Mouse (Mus musculus) adrenal gland, postnatal 4 days (tissue): ENCODE measurements around the gene Grsf1. TPM values are rescaled to one million over a fixed set of nuclear protein-coding genes. Genes with fewer than 3 reads are reported as not detected.

Source experiments
- DNase-seq, 2 experiments: peaks; one replicate each; pipeline ENCODE4 v3.0.0; 2021 to 2022; ENCODE audit warnings: low spot score in 2 of 2, mixed read lengths in 2 of 2
- total RNA-seq, 2 experiments: library from RNA; stranded (reverse); gene quantifications; 2 replicates each; pipeline ENCODE4 v1.2.3; 2021

Gene Grsf1
- total RNA-seq, 2 experiments from 2014 or later: 141 to 146 TPM

DNA sequence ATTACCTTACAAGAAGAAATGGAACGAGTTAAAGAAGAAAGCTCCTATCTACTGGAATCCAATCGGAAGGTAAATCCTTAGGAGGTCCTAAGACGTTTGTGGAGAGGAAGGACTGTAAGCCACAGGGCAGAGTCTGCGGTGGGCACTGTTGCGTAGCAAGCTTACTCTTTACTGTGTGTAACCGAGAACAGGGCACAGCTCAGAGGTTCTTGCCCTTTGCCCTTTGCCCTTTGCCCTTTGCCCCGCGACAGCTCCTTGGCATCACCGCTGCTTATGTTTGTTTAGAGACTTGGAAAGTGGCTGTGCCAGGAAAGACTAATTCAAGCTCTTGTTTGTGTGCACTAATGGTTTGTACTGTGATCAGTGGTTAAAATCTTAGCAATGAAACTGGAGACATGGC, 43.5 kb downstream of the Grsf1 start:
- no peak for DNase-seq

DNA sequence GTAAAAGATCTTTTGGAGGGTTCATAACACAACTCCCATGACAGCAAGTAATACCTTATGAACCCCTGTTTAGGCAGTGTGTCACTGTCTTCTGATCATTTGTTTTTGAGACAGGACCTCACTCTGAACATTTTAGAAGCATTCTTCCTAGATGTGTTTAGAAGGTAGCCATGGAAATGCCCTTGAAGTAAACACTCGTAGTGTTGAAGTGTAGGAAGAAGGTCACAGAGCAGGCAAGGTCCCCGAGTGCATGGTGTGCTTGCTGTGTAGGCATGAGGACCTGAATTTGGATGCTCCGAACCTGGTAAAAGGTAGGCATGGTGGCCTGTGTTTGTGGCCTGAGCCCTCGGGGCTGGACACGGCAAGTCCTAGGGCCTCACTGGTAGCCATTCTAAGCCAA, 44.4 kb downstream of the Grsf1 start:
- DNase-seq: no peak

DNA sequence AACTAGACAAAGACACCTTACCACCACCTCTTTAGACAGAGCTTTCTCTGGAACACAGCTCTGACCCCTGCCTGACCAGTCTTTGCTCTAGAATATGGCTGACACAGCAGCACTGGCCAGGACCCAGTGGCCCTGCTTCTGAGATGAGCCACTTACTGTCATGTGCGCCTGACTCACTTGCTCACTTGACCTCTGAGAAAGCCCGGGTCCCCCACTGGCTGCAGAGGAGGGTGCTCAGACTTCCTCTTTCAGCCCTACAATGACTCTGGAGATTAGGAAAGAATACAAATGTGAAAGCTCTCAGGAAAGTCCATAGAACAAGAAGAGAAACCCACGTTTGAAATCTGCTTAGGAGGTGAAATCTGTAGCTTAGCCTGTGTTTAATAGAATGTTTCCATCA, 45.1 kb downstream of the Grsf1 start:
- DNase-seq: peak in 1 of 2 experiments; percentile 16

DNA sequence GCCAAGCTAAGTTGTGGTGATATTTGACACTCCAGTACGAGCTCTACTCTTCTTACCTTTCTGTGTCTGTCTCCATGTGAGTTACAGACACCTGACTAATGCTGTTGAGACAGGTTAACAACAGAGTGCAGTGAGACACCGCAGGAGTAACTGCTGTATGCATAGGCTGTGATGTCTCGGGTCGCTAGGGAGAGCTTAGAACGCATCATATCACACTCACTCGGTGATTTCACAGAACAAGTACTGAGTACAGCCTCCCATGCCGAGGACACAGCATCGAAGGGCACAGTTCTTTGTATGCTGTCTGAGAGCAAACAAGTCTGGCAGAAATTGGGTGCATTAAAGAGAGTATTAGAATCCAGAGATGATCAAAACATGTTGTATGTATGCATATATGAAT, 46.0 kb downstream of the Grsf1 start:
- DNase-seq: no peak

DNA sequence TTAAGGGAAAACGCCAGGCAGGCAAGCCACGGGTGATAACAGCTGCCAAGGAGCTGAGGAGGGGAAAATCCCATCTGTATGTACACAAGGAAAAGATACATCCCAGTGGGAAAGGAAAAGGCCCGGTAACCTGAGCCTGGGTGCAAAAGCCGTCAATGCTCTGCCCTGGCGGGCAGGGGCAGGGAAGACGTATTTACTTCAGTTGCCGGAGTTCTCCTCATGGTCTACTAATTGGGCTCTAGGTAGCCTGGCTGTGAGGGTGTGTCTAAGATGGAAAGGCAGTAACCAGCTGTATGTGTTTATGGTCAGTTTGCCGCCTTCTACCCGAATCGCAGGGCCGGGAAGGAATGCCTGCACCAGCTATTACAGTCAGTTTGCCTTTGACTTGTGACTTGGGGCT, 46.8 kb downstream of the Grsf1 start:
- no peak for DNase-seq

DNA sequence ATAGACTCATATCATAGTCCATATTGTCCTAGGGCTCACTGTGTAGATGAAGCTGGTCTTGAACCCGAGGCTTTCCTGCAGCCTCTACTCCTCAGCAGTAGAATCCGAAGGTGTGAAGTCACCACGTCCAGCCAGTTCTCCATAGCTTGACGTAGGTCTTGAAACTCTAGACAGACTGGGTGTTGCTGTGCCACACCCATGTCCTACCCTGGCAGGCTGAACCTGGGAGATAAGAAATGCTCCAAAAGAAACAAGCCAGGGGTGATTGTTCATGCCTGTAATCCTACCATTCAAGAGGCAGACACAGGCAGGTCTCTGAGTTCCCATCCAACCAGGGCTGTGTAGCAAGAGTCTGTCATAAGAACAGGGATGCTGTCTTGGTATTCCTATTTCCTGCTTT, 48.4 kb downstream of the Grsf1 start:
- no peak for DNase-seq

DNA sequence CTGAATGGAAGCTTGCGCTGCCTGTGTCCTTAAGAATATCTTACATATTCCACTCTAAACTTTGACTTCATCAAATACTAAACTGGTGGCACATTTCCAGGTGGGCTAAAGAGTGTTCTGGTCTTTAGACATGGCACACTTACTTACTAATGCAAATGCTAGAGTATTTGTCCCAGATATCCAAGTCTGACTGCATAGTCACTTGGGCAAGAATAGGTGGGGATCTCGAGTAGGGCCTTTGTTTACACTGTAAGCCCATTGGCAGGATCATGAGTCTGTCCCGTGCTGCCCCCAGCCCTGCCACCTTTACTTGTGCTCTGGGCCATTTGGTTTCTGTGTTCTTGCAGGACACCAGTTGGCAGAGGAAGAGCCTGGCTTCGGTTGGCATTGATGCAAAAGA, 59.0 kb downstream of the Grsf1 start:
- DNase-seq: no peak

DNA sequence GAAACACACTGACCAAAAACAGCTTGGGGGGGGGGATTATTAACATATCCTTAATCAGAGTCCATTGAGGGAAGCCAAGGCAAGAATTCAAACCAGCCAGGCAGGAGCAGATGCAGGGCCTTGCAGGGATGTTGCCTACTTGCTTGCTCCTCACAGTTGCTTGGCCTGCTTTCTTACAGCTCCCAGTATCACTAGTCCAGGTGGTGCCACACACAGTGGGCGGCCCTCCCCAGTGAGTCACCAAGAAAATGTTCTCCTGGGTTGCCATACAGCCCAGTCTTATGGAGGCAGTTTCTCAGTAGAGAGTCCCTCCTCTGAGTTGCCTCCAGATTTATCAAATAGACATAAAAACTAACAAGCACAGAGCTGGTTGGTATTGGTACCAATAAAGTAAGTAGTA, 61.8 kb downstream of the Grsf1 start:
- no peak for DNase-seq

Other genes with a start within 250 kb of the Grsf1 start
- gene Ambn, start 220.2 kb downstream of the Grsf1 start, total RNA-seq: not detected
- not detected for gene Enam, start 188.2 kb downstream of the Grsf1 start, total RNA-seq
- gene Jchain, start 148.3 kb downstream of the Grsf1 start, total RNA-seq: under 1 TPM; 0.28 to 0.45 TPM
- gene Utp3, start 121.7 kb downstream of the Grsf1 start, total RNA-seq: 10 to 100 TPM; 37.4 to 39.1 TPM
- 10 to 100 TPM; 48.8 to 49.6 TPM for gene Rufy3, start 111.1 kb downstream of the Grsf1 start, total RNA-seq
- 10 to 100 TPM; 42.6 to 44.1 TPM for gene Mob1b, start 44.7 kb upstream of the Grsf1 start, total RNA-seq
- 10 to 100 TPM; 11.9 to 15.7 TPM for gene Dck, start 88.8 kb upstream of the Grsf1 start, total RNA-seq
- 10 to 100 TPM; 23.3 to 45.1 TPM for gene Slc4a4, start 210.6 kb upstream of the Grsf1 start, total RNA-seq